Mouse (Mus musculus): Measurements from ENCODE around the gene Gdf1.

DNA sequence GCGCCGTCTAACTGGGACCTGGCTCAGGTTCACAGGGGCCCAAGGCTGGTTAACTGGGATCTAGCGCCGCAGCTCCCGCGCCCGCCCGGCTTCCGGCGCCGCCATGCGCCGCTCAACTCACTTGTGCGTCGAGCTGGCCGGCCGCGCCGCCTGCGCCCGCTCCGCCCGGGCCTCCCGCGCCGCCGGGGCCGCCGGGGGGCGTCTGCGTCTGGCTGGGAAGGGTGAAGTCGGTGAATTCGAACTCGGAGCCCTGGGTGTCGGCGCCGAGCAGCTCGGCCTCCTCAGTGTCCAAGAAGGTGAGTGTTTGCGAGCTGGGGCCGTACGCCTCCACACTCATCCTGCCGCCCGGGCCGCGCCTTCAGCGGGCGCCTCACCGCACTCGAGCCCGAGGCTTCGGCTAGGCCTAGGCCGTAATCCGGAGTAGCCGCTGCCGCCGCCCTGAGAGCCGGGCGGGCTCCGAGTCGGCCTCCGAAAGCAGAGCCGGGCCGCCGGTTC lies 23.1 kb downstream of the Gdf1 start:
- TF ChIP-seq CTCF (IDR thresholded peaks at IDR 0.05; ENCODE audit: low read depth): no peak
- no peak for TF ChIP-seq EP300 (IDR thresholded peaks at IDR 0.05; ENCODE audit: low read depth)

All from liver, postnatal 0 days (tissue).